Mouse (Mus musculus) inflammation-experienced regulatory T-cells, adult 16 weeks (primary cell): ENCODE data around the gene Zfp653. TPM values are rescaled to one million over a fixed set of nuclear protein-coding genes. Genes with fewer than 3 reads are reported as not detected.

Experiments used
- polyA plus RNA-seq: library from polyadenylated mRNA; unstranded; fragments of 100-300 nt; shearing (Covaris generic); gene quantifications from one replicate; pipeline ENCODE4 v1.2.1, GENCODE M21; 2017

The Zfp653 gene
- 8.2 TPM for polyA plus RNA-seq

DNA sequence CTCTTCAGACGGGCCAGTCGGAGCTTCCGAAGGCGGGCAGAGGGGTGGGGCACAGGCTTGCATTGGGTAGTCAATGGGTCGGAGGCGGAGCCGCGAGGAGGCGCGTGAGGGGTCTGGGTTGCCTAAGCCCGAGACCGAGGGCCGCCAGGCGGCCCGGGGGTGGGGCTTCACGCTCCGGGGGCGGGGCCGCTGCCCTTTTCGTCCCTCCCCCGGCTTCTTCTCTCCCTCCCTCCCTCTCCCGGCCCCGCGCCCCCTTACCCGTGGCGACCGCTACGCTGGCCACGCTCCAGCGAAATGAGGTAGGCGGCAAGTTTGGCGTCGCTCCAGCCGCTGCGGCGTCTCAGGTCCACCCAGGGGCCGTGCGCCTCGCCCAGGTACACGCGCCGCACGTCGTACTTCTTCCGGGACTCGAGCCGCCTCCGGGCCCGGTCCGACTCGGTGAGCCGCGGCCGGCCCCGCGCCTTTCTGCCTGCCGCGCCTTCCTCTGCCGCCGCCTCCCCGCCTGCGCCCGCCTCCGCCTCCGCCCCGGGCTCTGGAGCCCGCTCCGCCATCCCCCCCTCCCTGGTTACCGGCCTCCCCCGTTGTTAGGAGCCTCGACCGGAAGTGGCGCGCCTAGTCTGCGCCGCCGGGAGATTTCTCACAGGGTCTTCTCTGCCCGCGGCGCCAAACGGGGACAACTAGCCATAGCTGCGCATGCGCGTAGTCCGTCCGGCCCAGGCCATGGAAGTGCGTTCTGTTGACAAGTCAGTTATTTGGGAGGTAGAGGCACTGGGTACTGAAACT is at the start of gene Zfp653, which contains the start of gene Gm49318:
Gene Zfp653 (minus strand): TSS at position 586 of the 783 bp plus-strand sequence.
Gene Gm49318 (minus strand): TSS at position 469 of the 783 bp plus-strand sequence.

DNA sequence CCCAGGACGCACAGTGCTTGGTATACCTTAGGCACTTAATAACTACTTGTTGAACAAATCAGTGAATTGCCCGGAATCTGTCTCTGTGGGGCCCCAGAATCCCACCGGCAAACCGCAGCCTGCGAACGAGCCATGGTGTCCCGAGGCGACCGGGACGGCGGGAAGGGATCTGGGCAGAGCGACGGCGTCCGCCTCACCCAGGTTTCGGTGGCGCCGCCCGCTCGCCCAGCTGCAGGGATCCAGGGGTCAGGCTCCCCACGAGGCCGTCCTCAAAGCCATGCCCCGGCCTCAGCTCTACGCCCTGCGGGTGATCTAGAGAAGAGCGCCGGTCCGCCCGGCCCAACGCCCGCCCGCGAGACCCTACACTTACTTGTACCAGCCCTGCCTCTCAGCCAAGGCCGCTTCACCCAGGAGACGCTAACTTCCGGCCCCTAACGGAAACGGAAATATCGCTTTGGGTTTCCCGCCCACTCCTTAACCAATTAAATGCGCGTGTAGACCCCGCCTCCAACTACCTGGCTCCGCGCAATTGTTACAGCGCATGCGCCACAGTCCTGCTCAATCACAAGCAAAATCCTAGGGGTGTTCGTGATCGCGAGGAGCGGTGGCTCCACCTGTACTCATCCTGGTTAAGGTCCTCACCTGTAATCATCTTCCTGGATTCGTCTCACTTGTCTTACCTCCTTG is 45.7 kb upstream of the Zfp653 start, which contains the start of gene Elof1:
Gene Elof1 (minus strand): TSS at position 433 of the 687 bp plus-strand sequence.

DNA sequence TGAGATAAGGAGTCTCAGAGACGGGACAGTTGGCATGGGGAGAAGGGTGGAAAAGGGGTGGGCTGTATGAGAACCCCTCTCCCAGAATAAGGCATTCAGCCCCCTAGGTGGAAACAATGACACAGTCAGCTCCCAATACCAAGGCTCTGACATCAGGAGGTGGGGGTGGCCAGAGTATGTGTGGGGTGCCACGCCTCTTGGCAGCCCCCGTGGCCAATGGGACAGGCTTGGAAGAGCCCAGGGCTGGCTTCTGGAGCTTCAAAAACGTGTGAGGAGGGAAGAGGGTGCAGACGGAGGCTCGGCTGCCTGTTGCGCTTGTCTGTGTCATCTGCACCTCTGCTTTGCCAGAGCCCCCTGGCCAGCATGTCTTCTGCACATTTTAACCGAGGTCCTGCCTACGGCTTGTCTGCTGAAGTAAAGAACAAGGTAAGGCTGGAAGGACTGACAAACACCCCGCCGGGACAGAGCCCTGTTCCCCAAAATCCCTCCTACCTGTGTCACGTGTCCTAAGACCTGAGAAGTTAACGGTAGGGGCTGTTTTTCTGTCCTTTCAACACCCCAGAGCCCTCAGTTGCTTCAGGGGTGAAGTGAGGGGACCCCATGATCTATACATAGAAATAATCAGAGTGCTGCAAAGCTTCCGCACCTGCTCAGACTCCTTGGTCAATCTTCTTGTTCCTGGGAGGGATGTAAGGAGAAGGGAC is 28.0 kb upstream of the Zfp653 start, which contains the start of gene Cnn1:
Gene Cnn1 (plus strand): TSS at position 224 of the 704 bp plus-strand sequence.

DNA sequence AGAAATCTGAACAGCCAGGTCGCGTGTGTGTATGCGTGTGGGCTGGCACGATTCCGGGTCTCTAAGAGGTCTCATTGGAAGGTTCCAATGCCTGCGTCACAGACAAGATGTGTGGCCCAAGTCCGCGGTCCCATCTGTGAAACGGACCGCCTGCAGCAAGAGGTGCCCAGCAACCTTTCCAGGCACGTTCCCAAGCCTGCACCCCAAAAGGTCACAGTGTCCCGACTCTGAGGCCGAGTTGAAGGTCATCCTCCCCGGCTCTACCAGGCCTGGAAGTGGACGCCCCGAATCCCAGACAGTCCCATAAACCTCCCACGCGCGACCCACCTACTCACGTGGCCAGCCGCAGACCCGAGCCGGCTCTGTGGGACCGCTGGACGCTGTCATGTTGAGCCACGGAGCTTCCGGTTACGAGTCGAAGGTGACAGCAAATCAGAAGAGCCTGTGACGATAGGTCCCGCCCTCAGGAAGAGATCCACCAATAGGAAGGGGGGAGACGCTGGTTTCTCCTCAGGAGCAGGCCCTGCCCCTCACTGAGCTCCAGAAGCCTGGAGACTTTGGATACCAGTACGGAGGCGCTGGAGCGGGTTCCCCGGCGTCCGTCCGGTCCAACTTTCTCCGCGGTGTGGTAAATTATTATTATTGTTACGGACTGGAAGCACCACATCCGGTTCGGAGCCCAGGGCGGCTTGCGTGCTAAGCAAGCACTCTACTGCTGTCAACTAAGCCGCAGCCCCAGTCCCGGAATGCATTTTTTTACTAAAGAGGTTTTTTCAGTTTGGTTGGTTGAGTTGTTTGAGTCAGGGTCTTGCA is 14.1 kb upstream of the Zfp653 start, which contains the start of gene Ecsit:
Gene Ecsit (minus strand): TSS at position 417 of the 813 bp plus-strand sequence.

DNA sequence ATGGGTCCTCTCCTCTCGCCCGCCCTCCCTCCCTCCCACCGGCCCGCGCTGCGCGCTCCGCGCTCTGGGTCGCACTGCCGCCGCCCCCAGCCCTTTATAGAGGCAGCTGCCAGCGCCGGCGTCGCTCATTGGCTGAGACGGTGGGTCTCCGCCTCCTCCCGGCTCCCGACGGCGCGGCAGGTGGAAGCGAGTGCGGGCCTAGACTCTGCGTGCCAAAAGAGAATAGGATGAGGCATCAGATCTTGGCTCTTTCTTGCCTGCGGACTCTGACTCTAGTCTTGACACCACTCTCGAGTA is 19.3 kb downstream of the Zfp653 start, which contains the start of gene Elavl3:
Gene Elavl3 (minus strand): TSS at position 66 of the 297 bp plus-strand sequence.

Other genes with a start within 250 kb of the Zfp653 start
- not detected for gene Angptl8, start 235.9 kb downstream of the Zfp653 start, polyA plus RNA-seq
- 5.5 TPM for gene Dock6, start 218.7 kb downstream of the Zfp653 start, polyA plus RNA-seq
- gene Rab3d, start 153.2 kb downstream of the Zfp653 start, polyA plus RNA-seq: 17.7 TPM
- 0.46 TPM for gene Ccdc159, start 143.9 kb downstream of the Zfp653 start, polyA plus RNA-seq
- gene Tmem205, start 143.8 kb downstream of the Zfp653 start, polyA plus RNA-seq: 10.4 TPM
- 2.4 TPM for gene Plppr2, start 134.3 kb downstream of the Zfp653 start, polyA plus RNA-seq
- gene Swsap1, start 115.6 kb downstream of the Zfp653 start, polyA plus RNA-seq: 10.9 TPM
- 0.94 TPM for gene Epor, start 107.9 kb downstream of the Zfp653 start, polyA plus RNA-seq
- 0.20 TPM for gene Rgl3, start 81.9 kb downstream of the Zfp653 start, polyA plus RNA-seq
- gene Ccdc151, start 68.7 kb downstream of the Zfp653 start, polyA plus RNA-seq: not detected
- 93.9 TPM for gene Prkcsh, start 68.6 kb downstream of the Zfp653 start, polyA plus RNA-seq
- not detected for gene Elavl3, start 19.4 kb downstream of the Zfp653 start, polyA plus RNA-seq
- not detected for gene Gm49318, start 117 bp downstream of the Zfp653 start, polyA plus RNA-seq
- gene Ecsit, start 14.1 kb upstream of the Zfp653 start, polyA plus RNA-seq: 50.8 TPM
- gene Cnn1, start 27.8 kb upstream of the Zfp653 start, polyA plus RNA-seq: not detected
- gene Elof1, start 45.8 kb upstream of the Zfp653 start, polyA plus RNA-seq: 93.2 TPM
- 253 TPM for gene Acp5, start 64.3 kb upstream of the Zfp653 start, polyA plus RNA-seq
- 45.4 TPM for gene Pigyl, start 85.5 kb upstream of the Zfp653 start, polyA plus RNA-seq
- not detected for gene Zfp872, start 116.7 kb upstream of the Zfp653 start, polyA plus RNA-seq
- gene Zfp809, start 154.3 kb upstream of the Zfp653 start, polyA plus RNA-seq: 55.7 TPM
- gene Zfp599, start 188.5 kb upstream of the Zfp653 start, polyA plus RNA-seq: 7.4 TPM
- 18.0 TPM for gene Zfp810, start 236.3 kb upstream of the Zfp653 start, polyA plus RNA-seq